Mouse (Mus musculus) liver, adult 2 months (tissue): ENCODE measurements around the gene Ube2l3.
"Not testable (repeated sequence)": the region's sequence is repeated elsewhere in the genome, so short reads cannot be mapped to it uniquely, and the experiment has no call there.

Source experiments
- CTCF ChIP-seq: fragments of 200-500 bp; IDR thresholded peaks from 2 replicates; pipeline ENCODE4 v1.5.1; 2011; ENCODE audit warnings: low read depth, low read length, control low read depth
- POLR2A ChIP-seq: fragments of 200-500 bp; IDR thresholded peaks from 2 replicates; pipeline ENCODE4 v1.6.1; 2011; ENCODE audit warnings: low read length, control low read depth; ENCODE audit not compliant: insufficient read depth; ENCODE audit errors: extremely low read depth

GRCm38 (mm10) chr16:17165478-17165877, 37.0 kb downstream of the Ube2l3 start:
- TF ChIP-seq POLR2A, CTCF: not testable (repeated sequence)
